Mouse (Mus musculus): ENCODE results near the gene Ikzf2. TPM values are rescaled to one million over a fixed set of nuclear protein-coding genes. Genes with fewer than 3 reads are reported as not detected.

Ikzf2 gene
- polyA plus RNA-seq (2016; fragmentation: Nextera tagmentation; extraction: Ambion mirVana): 5.4 and 6.4 TPM in 2 replicates

DNA sequence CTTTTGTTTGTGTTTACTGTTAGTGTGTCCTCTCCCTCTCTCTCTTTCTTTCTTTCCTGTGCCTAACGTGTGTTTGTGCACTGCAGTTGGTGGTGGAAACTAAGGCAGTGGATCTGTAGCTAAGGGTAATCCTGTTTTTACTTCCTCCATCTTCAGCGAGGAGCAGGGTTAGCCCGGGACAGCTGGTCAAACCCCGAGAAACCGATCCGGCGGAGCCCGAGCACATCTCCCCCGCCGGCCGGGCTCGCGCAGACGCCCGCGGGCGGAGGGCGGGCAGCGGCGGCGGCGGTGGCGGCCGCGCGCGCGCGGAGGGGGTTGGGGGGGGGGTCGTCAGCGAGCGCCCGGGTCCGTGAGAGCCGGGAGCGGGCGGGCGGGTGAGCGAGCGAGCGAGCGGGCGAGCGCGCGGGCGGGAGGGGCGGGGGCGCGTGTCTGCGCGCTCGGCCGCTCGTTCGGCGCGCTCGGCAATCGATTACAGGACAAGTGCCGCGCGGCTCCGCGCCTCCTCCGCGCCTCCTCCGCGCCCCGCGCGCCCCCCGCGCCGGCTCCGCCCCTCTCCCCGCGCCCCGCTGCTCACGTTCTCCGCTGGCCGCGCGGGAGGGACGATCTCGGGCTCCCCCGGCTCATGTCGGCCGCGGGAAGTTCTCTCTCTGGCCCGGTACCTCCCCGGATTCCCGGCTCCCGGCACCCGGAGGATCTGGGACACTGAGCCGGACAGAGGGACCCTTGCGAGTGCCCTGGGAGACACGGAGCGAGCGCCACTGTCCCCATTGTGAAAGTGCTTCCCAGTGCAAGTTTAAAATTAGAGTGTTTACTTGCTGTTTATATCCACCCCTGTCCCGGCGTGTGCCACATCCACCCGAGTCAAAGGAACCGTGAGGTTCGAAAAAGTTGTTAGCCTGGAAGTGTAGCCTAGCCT is at the start of gene Ikzf2:
Gene Ikzf2, minus strand, starts transcription at position 170 of the 916 bp plus-strand sequence.
- H3K4me3 ChIP-seq: peak within 1 kb of the TSS; percentile 81
- WGBS: under 1% methylated on average over 68 of the region's 105 CpGs
- peak within 1 kb of the TSS; percentile 95 for H3K27ac ChIP-seq
- H3K9me3 ChIP-seq: no peaks in the 10 kb centered on the region
- H3K27me3 ChIP-seq (ENCODE audit: poor library complexity, severe bottlenecking): no peaks in the 10 kb centered on the region
- H3K4me1 ChIP-seq: peaks cover 35% of the 10 kb centered on the region
- H3K36me3 ChIP-seq (replicated peaks): no peaks in the 10 kb centered on the region
- DNase-seq (ENCODE audit: extremely low spot score, low spot score): peak; percentile 78

DNA sequence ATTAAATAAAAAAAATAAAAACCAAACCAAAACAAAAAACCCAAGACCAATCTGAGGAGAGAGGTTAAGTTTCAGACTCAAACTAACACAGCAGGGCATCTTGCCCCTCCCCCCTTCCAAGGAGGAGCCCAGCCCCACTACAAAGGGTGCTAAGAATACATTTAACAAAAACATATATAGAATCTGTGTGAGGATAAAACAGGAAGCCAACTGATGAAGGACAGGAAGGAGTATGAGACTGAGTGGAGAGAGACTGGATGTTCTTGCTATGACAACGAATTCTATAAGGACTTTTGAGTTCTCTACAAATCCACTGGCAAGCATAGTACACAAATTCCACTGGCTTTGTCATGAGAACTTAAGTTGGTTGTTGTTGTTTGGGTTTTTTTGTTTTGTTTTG is 42.7 kb upstream of the Ikzf2 start:
- no peak for DNase-seq (ENCODE audit: extremely low spot score, low spot score)
- Histone ChIP-seq H3K9me3 (0 out of 2 replicates have a peak, but pooled peaks cover 3% of the 10 kb centered on the region), H3K4me1 (peaks cover 24% of the 10 kb centered on the region), H3K4me3 (no peak overlapping the region), H3K27ac (peak overlapping the region; percentile 85), H3K27me3 (ENCODE audit: poor library complexity, severe bottlenecking) (no peaks in the 10 kb centered on the region), H3K36me3 (replicated peaks) (no peaks in the 10 kb centered on the region)
- WGBS: 41% methylated on average over 1 of the region's 1 CpGs

DNA sequence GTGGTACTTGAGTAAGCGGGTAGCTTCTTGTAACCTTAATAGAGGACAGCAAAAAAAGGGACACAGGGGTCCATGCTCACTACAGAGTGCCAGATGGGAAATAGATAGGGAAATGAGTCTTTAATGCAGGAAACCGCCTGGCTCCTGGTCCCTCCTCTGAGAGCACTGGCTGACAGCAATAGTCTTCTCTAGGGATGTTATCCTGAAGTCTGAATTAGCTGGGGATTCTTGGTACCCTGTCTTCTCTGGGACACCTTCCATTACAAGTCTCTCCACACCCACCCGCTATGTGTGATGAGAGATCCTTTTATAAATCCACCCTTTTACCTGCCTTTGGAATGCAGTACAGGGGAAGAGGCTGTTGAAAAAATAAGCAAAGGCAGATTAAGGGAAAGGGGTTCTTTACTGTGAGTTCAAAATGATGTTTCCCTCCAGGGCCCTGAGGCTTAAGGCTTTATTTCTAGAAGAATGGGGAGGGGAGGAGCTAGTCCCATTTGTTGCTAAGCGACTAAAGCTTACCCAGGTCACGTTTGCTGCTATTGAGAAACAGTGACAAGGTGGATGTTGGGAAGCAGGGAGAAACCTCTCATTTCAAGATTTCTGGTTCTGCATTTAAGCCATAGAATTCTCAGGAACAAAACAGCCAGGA is 42.1 kb upstream of the Ikzf2 start:
- peak; percentile 49 for DNase-seq (ENCODE audit: extremely low spot score, low spot score)
- H3K4me1 ChIP-seq: peaks cover 24% of the 10 kb centered on the region
- H3K27ac ChIP-seq: peak overlapping the region; percentile 85
- WGBS: 13% methylated on average over 5 of the region's 5 CpGs
- H3K36me3 ChIP-seq (replicated peaks): no peaks in the 10 kb centered on the region
- 0 out of 2 replicates have a peak, but pooled peaks cover 3% of the 10 kb centered on the region for H3K9me3 ChIP-seq
- no peaks in the 10 kb centered on the region for H3K27me3 ChIP-seq (ENCODE audit: poor library complexity, severe bottlenecking)
- H3K4me3 ChIP-seq: no peak overlapping the region

DNA sequence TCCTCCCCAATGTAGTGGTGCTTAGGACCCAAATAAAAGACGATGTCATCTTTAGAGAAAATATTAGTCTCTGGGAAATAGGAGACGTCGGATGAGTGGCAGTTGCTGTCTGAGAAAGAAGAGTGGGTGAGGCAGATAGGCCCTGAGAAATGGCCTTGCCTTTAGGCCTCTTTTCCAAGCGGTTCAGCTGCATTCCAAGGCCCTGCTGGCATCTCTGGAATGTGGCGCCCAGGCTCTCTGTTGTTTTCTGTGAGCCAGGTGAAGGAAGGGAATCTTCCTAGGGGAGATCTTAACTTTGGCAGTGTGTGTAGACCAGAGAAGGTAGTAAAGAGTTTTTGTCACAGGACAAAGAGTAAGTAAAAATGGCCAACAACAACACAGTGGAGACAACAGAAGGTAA is 40.9 kb upstream of the Ikzf2 start:
- Histone ChIP-seq H3K4me1 (peaks cover 24% of the 10 kb centered on the region), H3K36me3 (replicated peaks) (no peaks in the 10 kb centered on the region), H3K27me3 (ENCODE audit: poor library complexity, severe bottlenecking) (no peaks in the 10 kb centered on the region), H3K9me3 (0 out of 2 replicates have a peak, but pooled peaks cover 3% of the 10 kb centered on the region), H3K27ac (peak overlapping the region; percentile 85), H3K4me3 (no peak overlapping the region)
- WGBS: 47% methylated on average over 5 of the region's 5 CpGs
- DNase-seq (ENCODE audit: extremely low spot score, low spot score): no peak

DNA sequence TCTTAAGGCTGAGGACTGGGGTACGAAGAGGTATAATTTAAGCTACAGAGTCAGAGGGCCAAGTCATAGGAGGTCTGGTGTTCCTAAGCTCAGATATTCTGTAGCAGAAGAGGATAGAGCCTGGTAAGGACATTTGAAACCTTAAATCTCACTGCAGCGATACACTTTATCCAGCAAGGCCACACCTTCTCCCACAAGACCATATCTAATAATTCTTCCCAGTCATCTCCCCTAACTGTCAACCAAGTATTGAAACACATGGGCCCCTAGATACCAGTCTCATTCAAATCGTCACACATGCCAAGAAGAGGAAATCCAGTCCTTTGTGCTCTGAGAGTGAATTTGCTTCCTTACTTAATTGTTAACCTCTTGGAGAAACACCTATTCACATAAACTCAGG is 30.1 kb upstream of the Ikzf2 start:
- Histone ChIP-seq H3K4me1 (no peaks in the 10 kb centered on the region), H3K36me3 (replicated peaks) (no peaks in the 10 kb centered on the region), H3K27ac (no peak overlapping the region), H3K9me3 (no peaks in the 10 kb centered on the region), H3K4me3 (no peak overlapping the region), H3K27me3 (ENCODE audit: poor library complexity, severe bottlenecking) (no peaks in the 10 kb centered on the region)
- DNase-seq (ENCODE audit: extremely low spot score, low spot score): no peak
- 88% methylated on average over 3 of the region's 3 CpGs for WGBS

DNA sequence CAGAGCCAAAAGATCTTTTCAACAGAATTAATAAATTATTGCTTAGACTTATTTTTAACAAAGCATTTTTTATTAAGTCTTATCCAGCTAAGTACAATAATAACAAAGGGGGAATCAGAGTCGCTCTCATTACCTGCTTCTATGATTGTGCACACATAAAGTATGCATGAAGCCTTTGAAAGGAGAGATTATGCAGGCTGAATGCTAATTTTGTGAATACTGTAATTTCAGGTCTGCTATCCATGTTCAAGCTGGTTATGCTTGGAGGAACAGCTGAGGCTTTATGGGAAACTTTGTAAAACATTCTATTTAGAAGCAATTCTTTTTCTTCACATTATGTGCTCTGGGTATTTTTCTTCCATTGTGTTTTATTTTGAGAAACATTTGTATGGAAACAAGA is 21.5 kb upstream of the Ikzf2 start:
- no peak for DNase-seq (ENCODE audit: extremely low spot score, low spot score)
- WGBS: 90% methylated on average over 1 of the region's 1 CpGs
- no peaks in the 10 kb centered on the region for H3K4me1 ChIP-seq
- H3K9me3 ChIP-seq: no peaks in the 10 kb centered on the region
- H3K36me3 ChIP-seq (replicated peaks): no peaks in the 10 kb centered on the region
- no peak overlapping the region for H3K4me3 ChIP-seq
- no peak overlapping the region for H3K27ac ChIP-seq
- H3K27me3 ChIP-seq (ENCODE audit: poor library complexity, severe bottlenecking): no peaks in the 10 kb centered on the region

DNA sequence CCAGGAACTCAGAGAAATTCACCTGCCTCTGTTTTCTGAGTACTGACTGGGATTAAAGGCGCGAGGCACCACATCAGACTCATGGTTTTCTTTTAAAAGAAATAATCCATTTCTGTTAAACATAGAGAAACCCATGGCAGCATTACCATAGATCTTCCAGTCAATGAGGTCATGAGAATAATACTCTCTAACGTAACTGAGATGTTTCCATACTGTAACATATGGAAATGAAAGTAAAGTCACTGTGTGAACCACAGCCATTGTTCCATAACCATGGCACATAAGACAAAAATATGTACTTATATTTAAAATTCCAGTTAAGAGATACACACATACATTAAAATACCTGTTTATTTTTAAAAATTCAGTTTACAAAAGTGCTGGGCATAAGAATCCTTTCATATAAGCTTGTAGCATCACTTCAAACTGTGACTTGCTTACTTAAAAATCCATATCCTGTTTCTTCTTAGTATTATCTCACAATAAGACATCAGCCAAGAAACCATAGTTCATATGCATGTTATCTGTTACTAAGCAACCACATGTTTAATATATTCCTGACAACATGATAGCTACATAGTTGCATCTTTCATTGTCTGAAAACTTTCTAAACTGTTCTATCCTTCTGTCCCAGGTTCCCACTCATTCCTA is 16.6 kb upstream of the Ikzf2 start:
- Histone ChIP-seq H3K36me3 (replicated peaks) (no peaks in the 10 kb centered on the region), H3K27me3 (ENCODE audit: poor library complexity, severe bottlenecking) (no peaks in the 10 kb centered on the region), H3K4me3 (no peak overlapping the region), H3K27ac (no peak overlapping the region), H3K9me3 (no peaks in the 10 kb centered on the region), H3K4me1 (no peaks in the 10 kb centered on the region)
- no peak for DNase-seq (ENCODE audit: extremely low spot score, low spot score)
- 93% methylated on average over 3 of the region's 3 CpGs for WGBS

DNA sequence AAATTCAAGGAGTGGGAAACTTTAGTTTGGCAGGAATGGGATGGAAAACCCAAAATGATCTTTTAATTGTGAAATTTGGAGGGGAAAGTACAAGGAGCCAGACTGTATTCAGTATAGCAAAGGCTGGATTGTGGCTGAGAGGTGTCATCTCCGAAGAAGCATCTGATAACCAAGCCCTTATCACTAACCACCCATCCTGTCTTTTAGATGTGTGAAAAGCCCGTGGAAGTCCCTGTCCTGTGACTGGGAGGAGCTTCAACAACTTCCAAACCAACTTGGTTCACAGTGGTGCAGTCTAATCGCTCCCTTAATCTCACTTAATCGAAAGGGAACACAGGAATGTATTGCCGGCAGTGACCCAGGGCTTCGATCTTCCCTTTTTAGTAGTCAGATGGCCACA is 4.9 kb upstream of the Ikzf2 start:
- Histone ChIP-seq H3K9me3 (no peaks in the 10 kb centered on the region), H3K4me1 (peaks cover 12% of the 10 kb centered on the region), H3K36me3 (replicated peaks) (no peaks in the 10 kb centered on the region), H3K4me3 (no peak overlapping the region), H3K27ac (no peak overlapping the region), H3K27me3 (ENCODE audit: poor library complexity, severe bottlenecking) (no peaks in the 10 kb centered on the region)
- no peak for DNase-seq (ENCODE audit: extremely low spot score, low spot score)
- WGBS: 81% methylated on average over 6 of the region's 6 CpGs

DNA sequence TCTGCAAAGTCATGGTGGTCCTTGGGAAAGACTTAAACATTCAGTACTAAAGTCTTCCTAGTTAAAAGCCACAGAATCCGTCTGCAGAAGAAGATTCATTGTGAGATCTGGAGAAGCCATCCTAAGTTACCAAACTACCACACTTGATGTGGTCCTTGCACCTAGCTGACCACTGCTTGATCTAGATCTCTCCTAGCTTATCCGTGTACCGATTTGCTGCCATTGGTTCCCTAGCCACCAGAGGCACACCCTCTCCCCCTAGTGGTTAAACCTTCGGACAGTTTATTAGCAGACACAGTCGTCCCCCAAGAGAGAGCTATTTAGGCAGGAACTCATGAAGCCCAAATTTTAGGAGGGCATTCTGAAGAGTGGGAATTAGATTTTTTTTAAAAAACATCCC is 1.9 kb upstream of the Ikzf2 start:
- Histone ChIP-seq H3K36me3 (replicated peaks) (no peaks in the 10 kb centered on the region), H3K4me1 (peaks cover 33% of the 10 kb centered on the region), H3K27ac (no peak overlapping the region), H3K4me3 (no peak overlapping the region; the same call in 1 of the 2 replicates), H3K27me3 (ENCODE audit: poor library complexity, severe bottlenecking) (no peaks in the 10 kb centered on the region), H3K9me3 (no peaks in the 10 kb centered on the region)
- DNase-seq (ENCODE audit: extremely low spot score, low spot score): peak; percentile 62
- 0% methylated on average over 5 of the region's 5 CpGs for WGBS

DNA sequence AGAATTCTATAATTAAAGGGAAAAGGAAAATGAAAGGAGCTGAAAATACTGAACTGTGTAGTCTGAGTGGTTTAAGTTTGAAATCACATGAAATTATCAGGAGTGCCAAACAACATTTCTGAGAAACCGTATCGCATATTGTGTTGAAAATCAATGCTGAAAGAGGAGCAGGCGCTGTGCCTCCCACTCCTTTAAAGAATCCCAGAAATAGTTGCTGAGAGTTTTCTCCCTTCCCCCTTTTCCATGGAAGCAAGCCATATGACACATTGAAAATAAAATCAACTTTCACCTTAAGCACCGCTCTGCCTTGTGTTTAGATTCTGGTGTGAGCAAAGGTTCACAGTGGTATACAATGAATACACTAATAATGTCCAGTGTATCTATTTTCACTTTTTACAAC is 1.1 kb upstream of the Ikzf2 start:
- Histone ChIP-seq H3K9me3 (no peaks in the 10 kb centered on the region), H3K36me3 (replicated peaks) (no peaks in the 10 kb centered on the region), H3K27me3 (ENCODE audit: poor library complexity, severe bottlenecking) (no peaks in the 10 kb centered on the region), H3K4me1 (peaks cover 35% of the 10 kb centered on the region), H3K27ac (peak overlapping the region; percentile 95), H3K4me3 (peak overlapping the region; percentile 81)
- no peak for DNase-seq (ENCODE audit: extremely low spot score, low spot score)
- WGBS: 16% methylated on average over 4 of the region's 4 CpGs

DNA sequence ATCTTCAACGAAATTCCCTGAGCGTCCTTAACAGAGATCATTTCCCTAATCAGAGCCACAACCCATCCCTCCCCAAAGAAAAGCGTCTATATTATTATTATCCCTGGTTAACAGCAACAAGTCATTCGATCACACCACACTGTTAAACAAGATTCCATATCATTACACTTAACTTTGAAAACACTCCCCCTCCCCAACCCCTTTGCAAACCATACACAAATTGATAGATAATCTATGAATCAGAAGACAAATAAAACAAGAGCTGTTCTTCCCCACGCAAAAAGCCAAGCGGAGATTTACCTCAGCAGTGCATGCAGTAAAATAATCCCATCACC is 337 bp downstream of the Ikzf2 start:
- Histone ChIP-seq H3K4me1 (peaks cover 35% of the 10 kb centered on the region), H3K27me3 (ENCODE audit: poor library complexity, severe bottlenecking) (no peaks in the 10 kb centered on the region), H3K9me3 (no peaks in the 10 kb centered on the region), H3K36me3 (replicated peaks) (no peaks in the 10 kb centered on the region), H3K27ac (peak overlapping the region; percentile 95), H3K4me3 (peak overlapping the region; percentile 81)
- WGBS: under 1% methylated on average over 6 of the region's 6 CpGs
- no peak for DNase-seq (ENCODE audit: extremely low spot score, low spot score)

DNA sequence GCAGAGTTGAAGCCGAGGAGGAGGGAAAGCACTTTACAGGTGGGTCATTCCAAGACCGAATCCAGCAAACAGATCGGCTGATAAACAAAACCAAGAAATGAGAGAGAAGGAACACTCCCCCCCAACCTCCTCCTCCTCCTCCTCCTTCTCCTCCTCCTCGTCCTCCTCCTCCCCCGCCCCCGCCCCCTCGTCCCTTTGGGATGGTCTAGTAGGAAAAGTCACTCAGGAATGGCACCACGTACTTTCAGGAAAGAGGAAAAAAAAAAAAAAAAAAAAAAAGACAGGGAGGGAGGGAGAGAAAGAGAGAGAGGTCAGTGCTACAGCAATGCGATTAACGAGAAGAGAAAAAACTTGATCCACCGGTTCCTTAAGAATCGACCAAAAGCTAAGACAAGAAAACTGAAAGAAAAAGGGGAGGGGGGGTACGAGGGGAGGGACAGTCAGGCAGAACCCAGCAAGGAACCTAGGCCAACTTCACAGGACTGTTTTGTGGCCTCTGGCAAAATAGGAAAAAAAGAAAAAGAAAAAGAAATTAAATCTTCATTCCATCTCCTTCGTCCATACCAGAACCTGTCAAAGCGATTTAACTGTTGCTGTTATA is 1.1 kb downstream of the Ikzf2 start:
- Histone ChIP-seq H3K9me3 (no peaks in the 10 kb centered on the region), H3K36me3 (replicated peaks) (no peaks in the 10 kb centered on the region), H3K4me1 (peaks cover 35% of the 10 kb centered on the region), H3K4me3 (peak overlapping the region; percentile 81), H3K27ac (peak overlapping the region; percentile 95), H3K27me3 (ENCODE audit: poor library complexity, severe bottlenecking) (no peaks in the 10 kb centered on the region)
- under 1% methylated on average over 13 of the region's 15 CpGs for WGBS
- peak; percentile 30 for DNase-seq (ENCODE audit: extremely low spot score, low spot score)

Measured in forebrain, embryonic 10.5 days (tissue).